Mouse (Mus musculus): ENCODE results near the gene Olfr291.

The Olfr291 gene

DNA sequence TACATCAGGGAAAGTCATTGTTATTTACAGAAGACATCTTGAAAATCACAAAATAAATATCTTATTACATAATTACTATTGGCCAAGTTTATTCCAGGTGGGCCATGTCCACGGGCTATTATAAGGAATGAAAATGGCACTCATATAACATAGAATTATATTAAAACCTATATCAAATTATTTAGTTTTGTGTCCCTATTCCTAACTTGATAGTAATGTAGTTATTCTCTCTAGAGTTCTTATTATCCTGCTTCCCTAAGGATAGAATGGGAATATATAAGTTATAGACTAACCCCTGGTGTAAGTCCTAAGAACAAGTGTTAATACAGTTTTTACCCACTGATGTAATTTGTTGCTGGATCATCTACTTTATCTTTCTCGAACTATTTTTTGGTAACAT lies at the start of gene Olfr291:
TSS of gene Olfr291 (plus strand) at position 301 of the 400 bp plus-strand sequence.
- DNase-seq: no peak

DNA sequence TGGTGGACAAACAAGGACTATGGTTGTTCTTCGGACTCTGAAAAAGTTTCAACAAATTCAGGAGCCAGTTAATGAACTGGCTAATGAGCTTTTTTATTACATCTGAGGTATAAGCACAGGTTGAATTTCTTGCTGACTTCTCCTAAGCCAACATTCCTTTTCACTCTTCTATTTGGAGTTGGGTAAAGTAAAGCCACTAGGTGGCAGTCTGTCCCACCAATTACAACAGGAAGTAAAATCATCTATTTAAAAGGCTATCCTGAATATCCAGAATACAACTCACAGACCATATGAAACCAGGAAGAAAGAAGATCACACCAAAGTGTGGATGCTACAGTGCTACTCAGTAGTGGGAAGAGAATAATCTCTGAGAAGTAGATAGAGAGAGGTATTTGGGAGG lies 48.1 kb upstream of the Olfr291 start:
- peak; percentile 10 to 33 for DNase-seq

DNA sequence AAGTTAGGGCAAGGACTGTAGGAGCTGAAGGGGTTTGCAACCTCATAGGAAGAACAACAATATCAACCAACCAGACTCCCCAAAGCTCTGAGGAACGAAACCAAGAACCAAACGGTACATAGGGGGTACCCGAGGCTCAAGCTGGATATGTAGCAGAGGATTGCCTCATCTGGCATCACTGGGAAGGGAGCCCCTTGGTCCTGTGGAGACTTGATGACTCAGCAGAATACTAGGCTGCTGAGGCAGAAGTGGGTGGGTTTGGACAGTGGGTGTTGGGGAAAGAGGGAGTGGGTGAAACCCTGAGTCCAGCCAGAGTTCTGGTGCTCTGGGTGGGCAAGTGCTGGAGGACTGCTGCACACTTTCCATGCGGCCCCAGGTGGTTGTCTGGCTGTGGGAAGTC lies 47.2 kb upstream of the Olfr291 start:
- no peak for DNase-seq

DNA sequence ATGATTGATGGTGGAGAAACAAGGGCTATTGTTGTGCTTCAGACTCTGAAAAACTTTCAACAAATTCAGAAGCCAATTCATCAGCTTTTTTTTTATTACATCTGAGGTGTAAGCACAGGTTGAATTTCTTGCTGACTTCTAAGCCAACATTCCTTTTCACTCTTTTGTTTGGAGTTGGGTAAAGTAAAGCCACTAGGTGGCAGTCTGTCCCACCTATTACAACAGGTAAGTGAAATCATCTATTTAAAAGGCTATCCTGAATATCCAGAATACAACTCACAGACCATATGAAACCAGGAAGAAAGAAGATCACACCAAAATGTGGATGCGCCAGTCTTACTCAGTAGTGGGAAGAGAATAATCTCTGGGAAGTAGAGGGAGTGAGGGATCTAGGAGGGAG lies 31.2 kb downstream of the Olfr291 start:
- DNase-seq: peak; percentile 8 to 22
